Mouse (Mus musculus): ENCODE data around the gene Fnip2. TPM values are rescaled to one million over a fixed set of nuclear protein-coding genes. Genes with fewer than 3 reads are reported as not detected.

Gene Fnip2
- polyA plus RNA-seq, 1 experiment from 2014 or later: 3.8 TPM

DNA sequence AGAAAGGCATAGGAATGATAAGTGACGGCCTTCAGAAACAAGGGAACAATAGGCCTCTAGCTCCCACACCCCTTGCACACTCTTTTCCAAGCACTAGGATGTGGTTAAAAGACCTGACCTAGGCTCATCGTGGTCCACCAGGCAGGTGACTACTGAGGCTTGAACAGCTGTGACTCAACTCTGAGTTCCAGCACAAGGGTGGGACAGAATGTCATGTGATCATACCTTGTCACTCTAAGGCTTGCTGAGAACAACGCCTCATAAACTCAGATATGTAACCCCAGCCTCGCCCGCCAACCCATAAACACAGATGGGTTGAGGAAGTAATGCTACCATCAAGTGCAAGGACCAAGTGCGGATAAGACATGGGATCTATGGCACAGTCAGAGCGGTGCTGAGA lies 79.6 kb downstream of the Fnip2 start:
- H3K27me3 ChIP-seq: no peaks in the 10 kb centered on the region
- no peak overlapping the region for H3K27ac ChIP-seq
- no peak overlapping the region for H3K4me3 ChIP-seq (replicated peaks)
- H3K9ac ChIP-seq: no peak overlapping the region
- peaks cover 75% of the 10 kb centered on the region for H3K36me3 ChIP-seq
- ATAC-seq (replicated peaks; ENCODE audit: low FRiP score): no peak
- H3K9me3 ChIP-seq (replicated peaks): no peaks in the 10 kb centered on the region
- H3K4me2 ChIP-seq: no peak overlapping the region
- no peaks in the 10 kb centered on the region for H3K4me1 ChIP-seq
- whole genome bisulfite sequencing: 84% methylated on average over 7 of the region's 7 CpGs

DNA sequence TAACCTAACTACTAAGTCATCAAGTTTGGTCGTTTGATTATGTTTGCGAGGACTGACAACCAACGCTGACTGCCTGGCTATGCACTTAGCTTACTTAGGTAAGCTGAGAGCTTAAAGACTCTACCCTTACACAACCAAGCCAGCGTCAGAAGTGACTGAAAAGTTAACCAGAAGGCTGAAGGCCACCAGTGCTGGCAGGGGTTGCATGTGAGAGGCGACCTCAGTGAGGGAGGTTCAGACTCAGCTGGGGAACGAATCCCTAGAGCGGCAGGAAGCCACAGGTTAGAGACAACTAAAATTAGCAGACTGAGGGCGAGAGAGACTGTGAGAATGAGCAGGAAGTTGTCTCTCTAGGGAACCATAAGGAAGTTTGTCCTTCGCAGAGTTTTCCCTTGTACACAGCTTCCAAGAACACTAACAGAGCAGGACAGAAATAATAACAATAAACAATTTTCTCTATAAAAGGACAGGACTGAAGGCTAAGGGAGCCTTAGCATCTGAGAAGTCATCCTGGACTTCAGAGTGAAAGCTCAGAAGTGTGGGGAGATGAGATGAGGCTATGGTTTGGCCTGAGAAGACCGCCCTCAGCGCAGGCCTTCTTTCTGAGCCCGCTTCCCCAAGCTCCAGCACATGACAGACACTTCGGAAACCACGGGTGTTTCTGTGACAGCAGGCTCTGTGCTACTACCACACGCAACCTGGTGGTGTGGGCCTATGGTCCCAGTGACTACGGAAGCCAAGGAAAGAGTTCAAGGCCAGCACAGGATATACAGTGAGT lies 83.1 kb downstream of the Fnip2 start:
- ATAC-seq (replicated peaks; ENCODE audit: low FRiP score): 0 out of 2 replicates have a peak, but pooled peaks have one; percentile 33
- 73% methylated on average over 16 of the region's 16 CpGs for WGBS
- Histone ChIP-seq H3K36me3 (peaks cover 64% of the 10 kb centered on the region), H3K27me3 (no peaks in the 10 kb centered on the region), H3K4me1 (no peaks in the 10 kb centered on the region), H3K4me3 (replicated peaks) (no peak overlapping the region), H3K27ac (peak overlapping the region; percentile 64), H3K9ac (no peak overlapping the region), H3K4me2 (no peak overlapping the region), H3K9me3 (replicated peaks) (no peaks in the 10 kb centered on the region)

DNA sequence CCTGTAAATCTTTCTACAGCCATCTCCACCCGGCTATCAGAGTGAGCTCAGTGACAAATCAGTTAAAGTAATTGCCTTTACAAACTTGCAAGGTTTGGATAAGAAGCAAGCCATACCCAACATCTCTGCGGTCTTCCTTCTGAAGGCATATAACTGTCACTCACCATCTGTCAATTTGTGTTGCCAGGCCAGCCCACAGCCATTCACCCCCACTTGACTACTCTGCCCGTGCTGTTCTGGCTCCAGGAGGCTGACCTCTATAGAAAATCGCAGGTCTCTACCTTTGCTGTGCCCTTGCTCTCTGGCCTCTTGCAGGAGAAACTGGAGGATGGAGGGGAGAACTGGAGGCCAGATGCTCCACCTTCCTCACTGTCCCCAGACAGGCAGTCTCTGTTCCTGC lies 88.7 kb downstream of the Fnip2 start:
- H3K9ac ChIP-seq: no peak overlapping the region
- WGBS: 61% methylated on average over 4 of the region's 4 CpGs
- no peak overlapping the region for H3K27ac ChIP-seq
- H3K4me2 ChIP-seq: no peak overlapping the region
- H3K4me1 ChIP-seq: no peaks in the 10 kb centered on the region
- no peaks in the 10 kb centered on the region for H3K27me3 ChIP-seq
- no peak overlapping the region for H3K4me3 ChIP-seq (replicated peaks)
- ATAC-seq (replicated peaks; ENCODE audit: low FRiP score): no peak
- peaks cover 57% of the 10 kb centered on the region for H3K36me3 ChIP-seq
- no peaks in the 10 kb centered on the region for H3K9me3 ChIP-seq (replicated peaks)

DNA sequence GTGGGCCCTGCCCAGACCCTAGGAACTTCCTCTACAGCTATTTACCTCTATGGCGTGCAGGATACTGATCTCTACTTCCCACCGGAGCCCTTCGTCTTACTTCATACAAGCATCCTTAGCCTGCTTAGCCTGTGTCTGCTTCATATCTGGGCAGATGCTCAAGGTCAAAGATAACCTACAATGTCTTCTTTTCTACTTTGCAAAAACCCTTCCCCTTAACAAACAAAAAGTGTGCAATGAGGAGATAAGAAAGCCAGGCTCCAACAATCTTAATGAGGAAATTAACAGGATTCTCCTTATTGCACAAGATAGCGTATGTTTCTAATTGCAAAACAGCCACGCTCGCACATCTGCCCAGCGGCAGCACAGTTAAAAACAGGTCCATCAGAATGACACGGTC lies 89.2 kb downstream of the Fnip2 start:
- H3K9me3 ChIP-seq (replicated peaks): no peaks in the 10 kb centered on the region
- H3K4me2 ChIP-seq: no peak overlapping the region
- H3K27me3 ChIP-seq: no peaks in the 10 kb centered on the region
- 85% methylated on average over 8 of the region's 8 CpGs for WGBS
- peaks cover 53% of the 10 kb centered on the region for H3K36me3 ChIP-seq
- H3K9ac ChIP-seq: no peak overlapping the region
- H3K27ac ChIP-seq: no peak overlapping the region
- H3K4me3 ChIP-seq (replicated peaks): no peak overlapping the region
- no peaks in the 10 kb centered on the region for H3K4me1 ChIP-seq
- ATAC-seq (replicated peaks; ENCODE audit: low FRiP score): no peak

DNA sequence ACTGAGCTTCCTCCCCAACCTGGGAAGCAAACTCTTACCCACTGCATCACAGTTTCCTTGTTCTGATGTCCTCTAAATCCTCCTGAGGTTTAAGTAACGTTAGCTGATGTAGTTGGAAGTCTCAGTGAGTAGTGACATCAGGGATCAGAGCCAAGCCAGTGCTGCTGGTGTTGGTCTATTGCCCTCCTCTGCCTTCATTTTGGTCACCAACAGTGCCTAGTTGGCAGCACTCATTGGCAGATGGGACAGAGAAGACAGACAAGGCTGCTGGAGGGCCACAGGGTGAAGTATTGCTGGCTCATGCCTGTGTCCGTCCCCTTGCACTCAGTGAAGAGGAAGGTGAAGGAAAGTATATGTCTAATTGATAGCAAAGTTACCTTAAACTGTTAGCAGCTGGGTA lies 91.6 kb downstream of the Fnip2 start:
- 94% methylated on average over 2 of the region's 2 CpGs for WGBS
- no peak overlapping the region for H3K4me2 ChIP-seq
- no peak overlapping the region for H3K27ac ChIP-seq
- no peaks in the 10 kb centered on the region for H3K9me3 ChIP-seq (replicated peaks)
- H3K36me3 ChIP-seq: peaks cover 46% of the 10 kb centered on the region
- no peak for ATAC-seq (replicated peaks; ENCODE audit: low FRiP score)
- no peaks in the 10 kb centered on the region for H3K4me1 ChIP-seq
- H3K9ac ChIP-seq: no peak overlapping the region
- H3K27me3 ChIP-seq: no peaks in the 10 kb centered on the region
- no peak overlapping the region for H3K4me3 ChIP-seq (replicated peaks)

DNA sequence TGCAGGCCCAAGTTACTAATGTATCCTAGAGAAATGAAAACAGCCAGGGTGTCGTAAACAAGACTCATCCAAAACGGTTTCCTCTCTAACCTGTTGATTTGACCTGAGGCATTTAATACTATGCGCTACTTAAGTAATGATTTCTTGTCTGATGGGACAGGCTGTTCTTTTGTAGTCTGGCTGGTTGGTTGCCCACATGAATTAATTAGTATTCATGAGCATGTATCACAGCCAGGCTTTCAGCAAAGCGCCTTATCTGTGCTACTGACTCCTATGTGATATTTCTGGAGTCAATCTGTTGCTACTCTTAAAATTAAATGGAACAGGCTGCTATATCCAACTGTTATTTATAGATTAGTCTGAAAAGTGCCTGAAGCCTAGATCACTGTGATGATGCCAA lies 92.7 kb downstream of the Fnip2 start:
- WGBS: 58% methylated on average over 4 of the region's 4 CpGs
- H3K27ac ChIP-seq: no peak overlapping the region
- H3K27me3 ChIP-seq: no peaks in the 10 kb centered on the region
- no peak overlapping the region for H3K4me3 ChIP-seq (replicated peaks)
- no peak overlapping the region for H3K9ac ChIP-seq
- H3K36me3 ChIP-seq: peaks cover 35% of the 10 kb centered on the region
- no peak for ATAC-seq (replicated peaks; ENCODE audit: low FRiP score)
- H3K4me2 ChIP-seq: no peak overlapping the region
- no peaks in the 10 kb centered on the region for H3K4me1 ChIP-seq
- no peaks in the 10 kb centered on the region for H3K9me3 ChIP-seq (replicated peaks)

DNA sequence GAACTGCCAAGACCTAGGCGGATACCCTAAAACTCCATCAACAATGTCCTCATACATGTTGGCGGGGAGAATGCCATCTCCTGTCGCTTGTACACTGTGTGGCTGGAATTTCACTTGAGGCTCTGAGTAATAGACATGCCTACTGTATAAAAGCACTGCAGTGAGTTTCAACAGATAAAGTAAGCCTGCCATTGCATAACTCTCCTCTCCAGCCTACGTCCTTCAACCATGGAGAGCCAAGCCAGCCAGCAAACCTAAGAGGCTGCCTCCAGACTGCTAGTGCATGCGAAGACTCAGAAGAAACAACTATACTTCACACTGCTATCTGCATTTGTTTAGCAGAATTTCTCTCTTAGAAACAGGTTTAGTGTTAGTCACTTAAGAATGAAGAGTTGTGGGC lies 95.2 kb downstream of the Fnip2 start:
- H3K4me1 ChIP-seq: no peaks in the 10 kb centered on the region
- no peaks in the 10 kb centered on the region for H3K27me3 ChIP-seq
- H3K4me2 ChIP-seq: no peak overlapping the region
- H3K4me3 ChIP-seq (replicated peaks): no peak overlapping the region
- H3K27ac ChIP-seq: no peak overlapping the region
- H3K9me3 ChIP-seq (replicated peaks): no peaks in the 10 kb centered on the region
- H3K36me3 ChIP-seq: peaks cover 25% of the 10 kb centered on the region
- no peak for ATAC-seq (replicated peaks; ENCODE audit: low FRiP score)
- over 99% methylated on average over 5 of the region's 5 CpGs for WGBS
- no peak overlapping the region for H3K9ac ChIP-seq

DNA sequence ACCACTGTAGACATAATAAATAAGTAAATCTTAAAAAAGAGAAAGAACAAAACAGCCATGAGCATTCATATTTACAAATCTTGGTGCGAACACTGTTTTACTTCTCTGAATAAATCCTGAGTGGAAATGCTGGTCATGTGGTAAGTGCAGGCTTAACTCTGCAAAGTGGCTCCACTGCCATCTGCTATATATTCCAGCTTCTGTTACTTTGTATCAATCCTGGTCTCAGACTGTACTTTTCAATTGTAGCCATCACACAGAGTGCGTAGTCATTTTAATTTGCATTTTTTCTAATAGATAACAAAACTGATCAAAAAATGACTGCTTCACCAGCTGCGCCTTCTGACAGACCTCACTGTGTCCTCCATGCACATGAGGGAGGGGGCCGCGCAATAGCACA lies 98.2 kb downstream of the Fnip2 start:
- Histone ChIP-seq H3K4me1 (no peaks in the 10 kb centered on the region), H3K4me2 (no peak overlapping the region), H3K27ac (no peak overlapping the region), H3K9me3 (replicated peaks) (no peaks in the 10 kb centered on the region), H3K27me3 (no peaks in the 10 kb centered on the region), H3K4me3 (replicated peaks) (no peak overlapping the region), H3K9ac (no peak overlapping the region), H3K36me3 (peaks cover 21% of the 10 kb centered on the region)
- 98% methylated on average over 5 of the region's 5 CpGs for WGBS
- ATAC-seq (replicated peaks; ENCODE audit: low FRiP score): no peak

DNA sequence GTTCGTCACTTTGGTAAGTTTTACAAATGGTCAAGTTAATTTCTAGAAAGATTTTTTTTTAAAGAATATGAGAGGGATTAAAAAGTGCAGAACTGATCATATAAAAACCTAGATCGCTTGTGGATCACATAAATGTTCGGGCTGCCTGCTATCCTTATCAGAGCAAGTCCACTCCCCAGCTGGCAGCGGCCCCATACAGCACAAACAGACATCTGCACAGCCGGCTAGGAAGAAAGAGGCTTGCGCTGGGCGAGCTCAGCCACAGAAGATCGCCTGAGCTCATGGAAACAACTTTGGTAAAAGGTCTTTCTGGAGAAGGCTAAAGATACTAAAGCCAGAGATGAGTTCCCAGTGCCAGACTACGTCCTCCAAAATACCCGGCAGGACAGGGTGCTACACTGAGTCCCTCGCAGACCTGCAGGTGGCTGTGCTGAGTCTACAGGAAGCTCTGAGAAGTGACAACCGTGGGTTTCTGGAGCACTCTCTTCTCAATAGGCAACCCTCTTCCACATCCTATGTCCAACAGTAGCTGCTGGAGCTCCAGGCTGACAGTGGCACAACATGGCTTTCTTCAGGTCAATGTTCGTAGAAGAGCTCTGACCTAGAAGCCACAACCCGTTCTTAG lies 108.8 kb downstream of the Fnip2 start:
- 91% methylated on average over 14 of the region's 14 CpGs for WGBS

DNA sequence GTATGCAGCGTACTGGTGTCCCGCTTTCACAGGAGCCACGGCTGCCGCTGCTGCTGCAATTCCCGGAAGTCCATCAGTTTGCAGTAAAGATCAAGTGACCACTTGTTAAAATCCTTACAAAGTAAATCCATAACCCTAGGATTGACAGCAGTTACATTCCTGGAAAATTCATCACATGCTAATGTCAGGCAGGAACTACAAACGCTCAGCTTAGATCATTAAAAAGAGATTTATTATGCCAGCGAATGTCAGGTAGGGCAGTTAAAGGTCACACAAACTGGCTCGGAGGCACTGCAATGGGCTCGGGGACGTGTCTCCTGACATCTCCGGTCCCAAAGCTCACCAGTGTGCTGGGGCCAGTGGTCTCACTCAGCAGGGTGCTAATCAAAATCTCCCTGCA lies 111.8 kb downstream of the Fnip2 start:
- Histone ChIP-seq H3K9ac (no peak overlapping the region), H3K4me2 (no peak overlapping the region), H3K4me1 (no peaks in the 10 kb centered on the region), H3K36me3 (peaks cover 16% of the 10 kb centered on the region), H3K9me3 (replicated peaks) (no peaks in the 10 kb centered on the region), H3K27me3 (no peaks in the 10 kb centered on the region), H3K4me3 (replicated peaks) (no peak overlapping the region), H3K27ac (no peak overlapping the region)
- WGBS: 29% methylated on average over 11 of the region's 11 CpGs
- no peak for ATAC-seq (replicated peaks; ENCODE audit: low FRiP score)

More for the DNA sequence above, 108.8 kb downstream of the Fnip2 start:
- peaks cover 36% of the 10 kb centered on the region for H3K36me3 ChIP-seq
- H3K4me2 ChIP-seq: no peak overlapping the region
- no peak overlapping the region for H3K9ac ChIP-seq
- no peaks in the 10 kb centered on the region for H3K27me3 ChIP-seq
- no peak for ATAC-seq (replicated peaks; ENCODE audit: low FRiP score)
- no peaks in the 10 kb centered on the region for H3K9me3 ChIP-seq (replicated peaks)
- H3K4me3 ChIP-seq (replicated peaks): no peak overlapping the region
- no peak overlapping the region for H3K27ac ChIP-seq
- H3K4me1 ChIP-seq: no peaks in the 10 kb centered on the region

DNA sequence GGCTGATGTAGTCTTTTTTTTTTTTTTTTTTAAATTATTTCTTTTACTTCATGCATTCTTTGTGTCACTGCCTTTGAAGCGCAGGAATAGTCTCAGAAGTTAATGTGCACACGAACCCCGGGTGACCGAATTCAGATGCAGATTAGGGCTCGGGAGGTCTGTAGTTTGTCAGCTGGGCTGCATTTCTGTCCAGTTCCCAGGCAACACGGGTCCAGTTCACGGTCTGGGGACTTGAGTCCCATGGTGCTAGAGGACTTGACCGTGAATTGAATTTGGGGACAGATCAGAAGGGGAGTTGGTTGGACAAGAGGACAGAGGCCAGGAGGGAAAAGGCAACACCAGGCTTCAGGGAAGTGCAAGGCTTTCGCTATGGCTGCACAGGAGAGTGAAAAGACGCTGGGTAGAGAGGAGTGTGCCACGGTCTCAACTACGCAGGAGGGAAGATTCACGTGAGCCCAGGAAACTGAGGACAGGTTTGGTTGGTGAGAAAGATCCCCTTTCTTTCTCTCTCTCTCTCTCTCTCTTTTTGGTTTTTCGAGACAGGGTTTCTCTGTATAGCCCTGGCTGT lies 114.8 kb downstream of the Fnip2 start:
- WGBS: 83% methylated on average over 14 of the region's 14 CpGs
- Histone ChIP-seq H3K4me3 (replicated peaks) (no peak overlapping the region), H3K9ac (no peak overlapping the region), H3K9me3 (replicated peaks) (no peaks in the 10 kb centered on the region), H3K4me1 (0 out of 2 replicates have a peak, but pooled peaks cover 4% of the 10 kb centered on the region), H3K27ac (no peak overlapping the region), H3K27me3 (no peaks in the 10 kb centered on the region), H3K4me2 (no peak overlapping the region), H3K36me3 (no peaks in the 10 kb centered on the region)
- ATAC-seq (replicated peaks; ENCODE audit: low FRiP score): no peak

DNA sequence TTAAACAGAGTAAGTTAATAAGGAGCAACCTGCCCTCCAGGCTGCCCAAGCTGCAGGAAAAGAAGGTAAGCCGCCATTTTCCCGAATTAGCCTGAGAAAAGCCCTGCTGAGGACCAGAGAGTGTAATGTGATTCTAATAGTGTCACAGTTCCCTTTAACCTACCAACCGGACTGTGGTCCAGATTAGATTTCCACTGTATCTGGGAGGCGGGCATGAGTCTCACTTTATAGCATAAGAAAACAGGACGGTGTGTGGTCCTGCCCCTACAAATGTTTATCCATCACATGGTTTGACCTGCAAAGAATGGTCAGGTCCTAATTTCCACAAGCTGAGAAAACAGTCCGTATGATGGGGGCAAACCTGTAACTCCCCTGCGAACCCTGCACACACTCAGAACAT lies 118.2 kb downstream of the Fnip2 start:
- H3K4me1 ChIP-seq: 0 out of 2 replicates have a peak, but pooled peaks cover 4% of the 10 kb centered on the region

More for the DNA sequence above, 118.2 kb downstream of the Fnip2 start:
- Histone ChIP-seq H3K4me2 (no peak overlapping the region), H3K4me3 (replicated peaks) (no peak overlapping the region), H3K9me3 (replicated peaks) (no peaks in the 10 kb centered on the region), H3K27ac (no peak overlapping the region), H3K27me3 (no peaks in the 10 kb centered on the region), H3K36me3 (no peaks in the 10 kb centered on the region), H3K9ac (no peak overlapping the region)
- WGBS: 31% methylated on average over 7 of the region's 7 CpGs
- peak; percentile 52; the same call in 1 of the 2 replicates for ATAC-seq (replicated peaks; ENCODE audit: low FRiP score)

Measured in kidney, embryonic 15.5 days (tissue).